Mouse (Mus musculus): ENCODE measurements around the gene Pik3cb. TPM values are rescaled to one million over a fixed set of nuclear protein-coding genes. Genes with fewer than 3 reads are reported as not detected.

The Pik3cb gene
- total RNA-seq, 1 experiment, result 10.2 TPM

- TF ChIP-seq HCFC1 (IDR thresholded peaks at IDR 0.05; ENCODE audit: borderline replicate concordance, insufficient read depth, low read length) (no peak), CHD2 (IDR thresholded peaks at IDR 0.05; ENCODE audit: low read depth, low read length) (no peak), ZC3H11A (IDR thresholded peaks at IDR 0.05; ENCODE audit: borderline replicate concordance, low read depth, low read length) (no peak), ZNF384 (IDR thresholded peaks at IDR 0.05; ENCODE audit: low read depth, low read length) (no peak), MAFK (IDR thresholded peaks at IDR 0.05; ENCODE audit: insufficient read depth, low read depth, low read length) (no peak)
- Histone ChIP-seq H3K4me3 (ENCODE audit: insufficient read depth in 1 of 2, low read depth in 1 of 2, low read length in 2 of 2, poor library complexity in 1 of 2, severe bottlenecking in 1 of 2) (no peak overlapping the region), H3K4me1 (ENCODE audit: control insufficient read depth in 2 of 2, insufficient read depth in 2 of 2, low read length in 2 of 2, poor library complexity in 1 of 2) (peaks cover 14 to 28% of the 10 kb centered on the region in 2 experiments), H3K9me3 (ENCODE audit: control insufficient read depth, insufficient read depth, low read depth, low read length) (no peaks in the 10 kb centered on the region), H3K9ac (ENCODE audit: insufficient read depth, low read depth, low read length, poor library complexity, severe bottlenecking) (no peak overlapping the region), H3K27ac (ENCODE audit: insufficient read depth, low read depth, low read length, poor library complexity, severe bottlenecking) (no peak overlapping the region), H3K36me3 (ENCODE audit: control insufficient read depth, insufficient read depth, low read length, poor library complexity, severe bottlenecking) (no peaks in the 10 kb centered on the region)
- DNase-seq (ENCODE audit: low read depth, low spot score), result no peak
- in situ Hi-C loops (cut with MboI; ENCODE audit: low sequenced_read_pairs in 2 of 2, unreplicated experiment in 2 of 2), result no loop called here
These were observed 18.3 kb upstream of the Pik3cb start for GRCm38 (mm10) chr9:99158708-99159107.

- in situ Hi-C loops (cut with MboI; ENCODE audit: low sequenced_read_pairs in 2 of 2, unreplicated experiment in 2 of 2), result no loop called here
- Histone ChIP-seq H3K9ac (ENCODE audit: insufficient read depth, low read depth, low read length, poor library complexity, severe bottlenecking) (no peak overlapping the region), H3K27ac (ENCODE audit: insufficient read depth, low read depth, low read length, poor library complexity, severe bottlenecking) (no peak overlapping the region), H3K4me3 (ENCODE audit: insufficient read depth in 1 of 2, low read depth in 1 of 2, low read length in 2 of 2, poor library complexity in 1 of 2, severe bottlenecking in 1 of 2) (no peak overlapping the region), H3K36me3 (ENCODE audit: control insufficient read depth, insufficient read depth, low read length, poor library complexity, severe bottlenecking) (no peaks in the 10 kb centered on the region), H3K4me1 (ENCODE audit: control insufficient read depth in 2 of 2, insufficient read depth in 2 of 2, low read length in 2 of 2, poor library complexity in 1 of 2) (peaks cover 15 to 31% of the 10 kb centered on the region in 2 experiments), H3K9me3 (ENCODE audit: control insufficient read depth, insufficient read depth, low read depth, low read length) (no peaks in the 10 kb centered on the region)
- TF ChIP-seq CHD2 (IDR thresholded peaks at IDR 0.05; ENCODE audit: low read depth, low read length), result no peak
- TF ChIP-seq HCFC1 (IDR thresholded peaks at IDR 0.05; ENCODE audit: borderline replicate concordance, insufficient read depth, low read length), result no peak
- TF ChIP-seq MAFK (IDR thresholded peaks at IDR 0.05; ENCODE audit: insufficient read depth, low read depth, low read length), result no peak
- TF ChIP-seq ZC3H11A (IDR thresholded peaks at IDR 0.05; ENCODE audit: borderline replicate concordance, low read depth, low read length), result no peak
- no peak for TF ChIP-seq ZNF384 (IDR thresholded peaks at IDR 0.05; ENCODE audit: low read depth, low read length)
- no peak for DNase-seq (ENCODE audit: low read depth, low spot score)
These were observed 17.8 kb upstream of the Pik3cb start for GRCm38 (mm10) chr9:99158203-99158632.

- DNase-seq (ENCODE audit: low read depth, low spot score), result no peak
- Histone ChIP-seq H3K9me3 (ENCODE audit: control insufficient read depth, insufficient read depth, low read depth, low read length) (no peaks in the 10 kb centered on the region), H3K4me1 (ENCODE audit: control insufficient read depth in 2 of 2, insufficient read depth in 2 of 2, low read length in 2 of 2, poor library complexity in 1 of 2) (peaks cover 7 to 28% of the 10 kb centered on the region in 2 experiments), H3K27ac (ENCODE audit: insufficient read depth, low read depth, low read length, poor library complexity, severe bottlenecking) (peak overlapping the region; percentile 97), H3K4me3 (ENCODE audit: insufficient read depth in 1 of 2, low read depth in 1 of 2, low read length in 2 of 2, poor library complexity in 1 of 2, severe bottlenecking in 1 of 2) (no peak overlapping the region), H3K36me3 (ENCODE audit: control insufficient read depth, insufficient read depth, low read length, poor library complexity, severe bottlenecking) (no peaks in the 10 kb centered on the region), H3K9ac (ENCODE audit: insufficient read depth, low read depth, low read length, poor library complexity, severe bottlenecking) (no peak overlapping the region)
- in situ Hi-C loops (cut with MboI; ENCODE audit: low sequenced_read_pairs in 2 of 2, unreplicated experiment in 2 of 2), result no loop called here
- TF ChIP-seq ZC3H11A (IDR thresholded peaks at IDR 0.05; ENCODE audit: borderline replicate concordance, low read depth, low read length), result no peak
- no peak for TF ChIP-seq CHD2 (IDR thresholded peaks at IDR 0.05; ENCODE audit: low read depth, low read length)
- no peak for TF ChIP-seq ZNF384 (IDR thresholded peaks at IDR 0.05; ENCODE audit: low read depth, low read length)
- no peak for TF ChIP-seq HCFC1 (IDR thresholded peaks at IDR 0.05; ENCODE audit: borderline replicate concordance, insufficient read depth, low read length)
- TF ChIP-seq MAFK (IDR thresholded peaks at IDR 0.05; ENCODE audit: insufficient read depth, low read depth, low read length), result no peak
These were observed 13.2 kb upstream of the Pik3cb start for GRCm38 (mm10) chr9:99153655-99154054.

- TF ChIP-seq ZC3H11A (IDR thresholded peaks at IDR 0.05; ENCODE audit: borderline replicate concordance, low read depth, low read length) (no peak), MAFK (IDR thresholded peaks at IDR 0.05; ENCODE audit: insufficient read depth, low read depth, low read length) (no peak), CHD2 (IDR thresholded peaks at IDR 0.05; ENCODE audit: low read depth, low read length) (0 out of 2 replicates have a peak, but pooled peaks have one; percentile 23), ZNF384 (IDR thresholded peaks at IDR 0.05; ENCODE audit: low read depth, low read length) (no peak)
- no peak overlapping the region for H3K4me3 ChIP-seq (ENCODE audit: insufficient read depth in 1 of 2, low read depth in 1 of 2, low read length in 2 of 2, poor library complexity in 1 of 2, severe bottlenecking in 1 of 2)
- H3K27ac ChIP-seq (ENCODE audit: insufficient read depth, low read depth, low read length, poor library complexity, severe bottlenecking), result peak overlapping the region; percentile 97
- no peak overlapping the region for H3K9ac ChIP-seq (ENCODE audit: insufficient read depth, low read depth, low read length, poor library complexity, severe bottlenecking)
- DNase-seq (ENCODE audit: low read depth, low spot score), result no peak
- peaks cover 5 to 27% of the 10 kb centered on the region in 2 experiments; a peak in 3 of 4 replicates for H3K4me1 ChIP-seq (ENCODE audit: control insufficient read depth in 2 of 2, insufficient read depth in 2 of 2, low read length in 2 of 2, poor library complexity in 1 of 2)
- in situ Hi-C loops (cut with MboI; ENCODE audit: low sequenced_read_pairs in 2 of 2, unreplicated experiment in 2 of 2), result no loop called here
- H3K36me3 ChIP-seq (ENCODE audit: control insufficient read depth, insufficient read depth, low read length, poor library complexity, severe bottlenecking), result no peaks in the 10 kb centered on the region
- no peaks in the 10 kb centered on the region for H3K9me3 ChIP-seq (ENCODE audit: control insufficient read depth, insufficient read depth, low read depth, low read length)
These were observed 12.5 kb upstream of the Pik3cb start for GRCm38 (mm10) chr9:99152699-99153490.

Measured in ES-E14 (cell line).